Mouse (Mus musculus) heart, embryonic 16.5 days (tissue): ENCODE data around the gene Trak1. TPM values are rescaled to one million over a fixed set of nuclear protein-coding genes. Genes with fewer than 3 reads are reported as not detected.

Source experiments
- ATAC-seq: fragments of 200-750 bp; cut with Nextera tagmentation; replicated peaks from 2 replicates; pipeline ENCODE4 v1.8.0; 2017; ENCODE audit warnings: moderate number of reproducible peaks; ENCODE audit not compliant: insufficient read depth, low FRiP score; ENCODE audit errors: extremely low read depth
- H3K27ac ChIP-seq: fragments of 300-500 bp; sonication (generic); 2 replicates; pipeline ENCODE4 v1.5.1; 2014; ENCODE audit warnings: mild to moderate bottlenecking, low read length, control low read depth, moderate library complexity
- H3K27me3 ChIP-seq: fragments of 300-500 bp; sonication (generic); 2 replicates; pipeline ENCODE4 v1.6.1; 2014; ENCODE audit warnings: low read length, mixed read lengths; ENCODE audit not compliant: control insufficient read depth, insufficient read depth
- H3K36me3 ChIP-seq: fragments of 300-500 bp; sonication (generic); 2 replicates; pipeline ENCODE4 v1.6.1; 2014; ENCODE audit not compliant: control insufficient read depth, insufficient read depth
- H3K4me1 ChIP-seq: fragments of 300-500 bp; sonication (generic); 2 replicates; pipeline ENCODE4 v1.6.1; 2014; ENCODE audit warnings: low read length, mixed read lengths; ENCODE audit not compliant: control insufficient read depth, insufficient read depth
- H3K4me2 ChIP-seq: fragments of 300-500 bp; sonication (generic); 2 replicates; pipeline ENCODE4 v1.6.1; 2014; ENCODE audit warnings: low read depth, mild to moderate bottlenecking, control low read depth, low read length
- H3K4me3 ChIP-seq: fragments of 300-500 bp; sonication (generic); 2 replicates; pipeline ENCODE4 v1.5.1; 2014; ENCODE audit warnings: mild to moderate bottlenecking, control low read depth, low read length
- H3K9ac ChIP-seq: fragments of 300-500 bp; sonication (generic); 2 replicates; pipeline ENCODE4 v1.6.1; 2014; ENCODE audit warnings: low read length, control low read depth
- H3K9me3 ChIP-seq: fragments of 300-500 bp; sonication (generic); replicated peaks from 2 replicates; pipeline ENCODE4 v1.6.1; 2016; ENCODE audit warnings: low read length; ENCODE audit not compliant: control insufficient read depth
- WGBS: fragments of 180-500 bp; shearing (Covaris S2); extraction: QIAGEN DNeasy Blood & Tissue Kit; methylation state at CpG from one replicate; pipeline ENCODE4 v1.1.7; 2014; 5-methylcytosine and 5-hydroxymethylcytosine counted together
- polyA plus RNA-seq: library from polyadenylated mRNA; unstranded; fragments of >200 nt; fragmentation: Nextera tagmentation; extraction: Ambion mirVana; gene quantifications from 2 replicates; pipeline ENCODE4 v1.2.1, GENCODE M21; 2015

Gene Trak1
- polyA plus RNA-seq, 1 experiment from 2014 or later: 42.4 TPM

DNA sequence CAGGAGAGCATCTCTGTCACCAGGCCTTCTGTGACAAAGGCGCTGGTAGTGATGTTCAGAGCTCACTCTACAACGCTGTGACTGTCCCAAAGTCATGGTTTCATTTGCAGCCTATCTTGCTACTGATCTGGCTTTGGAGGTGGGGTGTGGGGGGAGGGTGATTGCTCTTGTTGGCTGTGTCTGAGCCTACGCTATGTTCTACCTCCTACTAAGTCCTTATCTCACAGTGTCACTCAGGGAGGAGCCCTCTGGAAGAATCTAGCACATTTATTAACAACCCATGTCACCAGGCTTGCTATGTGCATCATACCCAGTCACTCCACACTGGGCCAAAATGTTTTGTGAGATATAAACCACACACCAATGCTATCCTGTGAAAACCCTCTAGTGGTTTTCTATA lies 129.1 kb downstream of the Trak1 start:
- H3K27me3 ChIP-seq: no peaks in the 10 kb centered on the region
- no peak overlapping the region for H3K4me2 ChIP-seq
- no peak overlapping the region for H3K9ac ChIP-seq
- no peaks in the 10 kb centered on the region for H3K36me3 ChIP-seq
- WGBS: 60% methylated on average over 3 of the region's 3 CpGs
- peaks cover 49% of the 10 kb centered on the region for H3K4me1 ChIP-seq
- no peak overlapping the region for H3K4me3 ChIP-seq
- no peak overlapping the region; the same call in 1 of the 2 replicates for H3K27ac ChIP-seq
- H3K9me3 ChIP-seq: no peaks in the 10 kb centered on the region
- ATAC-seq: no peak

DNA sequence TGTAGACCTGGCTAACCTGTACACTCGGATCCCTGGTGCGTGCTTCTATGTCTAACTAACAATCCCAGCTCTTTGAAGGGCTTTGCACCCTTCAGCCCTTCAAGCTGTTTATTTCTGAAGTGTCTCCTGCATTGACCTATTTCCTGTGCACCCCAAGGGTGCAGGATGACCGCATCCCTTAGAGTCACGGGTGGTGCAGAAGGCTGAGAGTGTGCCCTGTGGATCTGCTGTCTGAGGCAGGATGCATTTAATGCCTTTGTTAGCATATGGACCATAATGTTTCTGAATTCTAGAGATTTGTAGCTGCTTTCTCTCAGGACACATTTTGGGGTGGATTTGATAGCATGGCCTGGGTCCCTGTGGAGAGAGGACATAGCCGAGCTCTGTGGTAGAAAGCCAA lies 129.6 kb downstream of the Trak1 start:
- Histone ChIP-seq H3K4me2 (no peak overlapping the region), H3K4me1 (peaks cover 47% of the 10 kb centered on the region), H3K36me3 (no peaks in the 10 kb centered on the region), H3K9ac (no peak overlapping the region), H3K9me3 (no peaks in the 10 kb centered on the region), H3K4me3 (no peak overlapping the region), H3K27me3 (no peaks in the 10 kb centered on the region), H3K27ac (no peak overlapping the region; the same call in 1 of the 2 replicates)
- ATAC-seq: no peak
- WGBS: 83% methylated on average over 5 of the region's 5 CpGs

DNA sequence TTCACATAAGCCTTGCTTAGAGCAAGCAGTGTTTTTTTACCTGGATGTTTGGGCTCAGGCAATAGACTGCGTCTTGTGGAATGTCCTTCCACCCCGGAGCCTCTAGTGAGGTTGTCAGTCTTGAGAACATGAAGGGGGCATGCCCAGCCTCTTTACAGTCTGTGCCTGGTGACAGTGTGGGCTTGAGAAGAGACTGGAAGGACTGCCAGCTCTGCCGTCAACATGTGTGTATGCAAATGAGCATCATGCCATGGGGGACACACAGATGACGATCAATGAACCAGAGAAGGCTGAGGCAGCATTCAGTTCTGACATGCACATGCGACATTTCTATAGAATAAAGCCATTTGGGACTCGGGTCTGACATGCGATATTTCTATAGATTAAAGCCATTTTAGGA lies 132.3 kb downstream of the Trak1 start:
- 87% methylated on average over 7 of the region's 7 CpGs for WGBS
- Histone ChIP-seq H3K36me3 (no peaks in the 10 kb centered on the region), H3K9me3 (no peaks in the 10 kb centered on the region), H3K4me3 (no peak overlapping the region), H3K4me2 (no peak overlapping the region), H3K9ac (no peak overlapping the region), H3K27me3 (no peaks in the 10 kb centered on the region), H3K4me1 (peaks cover 45% of the 10 kb centered on the region), H3K27ac (no peak overlapping the region)
- no peak for ATAC-seq

DNA sequence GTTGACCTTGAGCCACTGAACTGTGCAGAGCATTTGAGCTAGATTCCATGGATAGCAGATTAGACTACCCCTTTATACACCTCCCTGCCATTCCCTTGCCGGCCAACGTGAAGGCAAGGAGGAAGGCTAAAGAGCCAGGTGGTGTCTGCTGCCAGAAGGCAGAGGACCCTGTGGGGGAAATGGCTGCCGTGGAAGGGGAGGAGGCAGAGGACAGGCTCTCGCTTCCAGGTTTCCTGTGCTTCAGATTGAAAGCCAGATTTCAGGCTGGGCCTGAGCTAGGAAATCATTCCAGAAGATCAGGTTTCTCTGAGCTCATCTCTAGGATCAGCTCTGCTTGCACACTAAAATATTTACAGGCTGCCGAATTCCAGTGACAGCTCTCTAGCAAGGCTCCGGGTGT lies 133.1 kb downstream of the Trak1 start:
- H3K4me1 ChIP-seq: peaks cover 53% of the 10 kb centered on the region
- no peaks in the 10 kb centered on the region for H3K36me3 ChIP-seq
- no peak for ATAC-seq
- 0 out of 2 replicates have a peak overlapping the region, but pooled peaks have one; percentile 17 for H3K9ac ChIP-seq
- H3K27ac ChIP-seq: peak overlapping the region; percentile 66
- H3K9me3 ChIP-seq: no peaks in the 10 kb centered on the region
- WGBS: 27% methylated on average over 6 of the region's 6 CpGs
- H3K27me3 ChIP-seq: no peaks in the 10 kb centered on the region
- no peak overlapping the region for H3K4me3 ChIP-seq
- H3K4me2 ChIP-seq: no peak overlapping the region

DNA sequence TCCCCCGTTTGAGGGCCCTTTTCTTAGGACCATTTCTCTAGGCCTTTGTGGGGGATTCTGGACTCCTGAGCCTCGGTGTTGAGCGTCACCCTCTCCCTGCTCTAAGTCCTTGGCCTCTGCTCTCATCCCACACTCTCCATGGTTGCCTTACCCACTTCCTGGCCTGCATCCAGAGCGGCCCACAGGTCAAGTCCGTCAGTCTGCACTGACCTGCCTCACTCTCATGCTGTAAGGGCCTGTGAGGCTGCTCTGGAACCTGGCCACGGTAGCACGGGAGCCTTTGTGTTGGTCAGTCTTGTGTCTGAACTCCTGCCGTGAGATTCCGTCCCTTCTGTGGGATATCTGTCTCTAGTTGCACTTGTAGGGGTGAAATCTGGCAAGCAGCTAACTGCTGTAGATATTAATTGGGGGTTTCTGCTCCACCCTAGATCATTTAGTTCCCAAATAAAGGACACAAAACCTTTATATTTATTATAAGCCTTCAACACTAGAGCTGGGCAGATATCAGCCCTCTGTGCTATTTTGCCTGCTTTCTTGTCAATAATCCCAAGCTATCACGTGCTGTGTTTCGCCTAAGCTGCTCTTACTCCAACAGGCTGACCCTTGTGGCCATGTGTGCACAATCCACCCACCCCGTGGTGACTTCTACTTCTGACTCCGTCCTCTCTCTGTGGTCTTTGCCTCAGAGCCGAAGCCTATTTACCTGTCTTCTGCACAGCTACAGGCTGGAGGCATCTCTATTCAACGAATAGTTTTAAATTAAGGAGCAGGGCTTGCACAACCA lies 136.6 kb downstream of the Trak1 start:
- peaks cover 49% of the 10 kb centered on the region for H3K4me1 ChIP-seq
- H3K27ac ChIP-seq: peak overlapping the region; percentile 44; the same call in 1 of the 2 replicates
- ATAC-seq: no peak
- no peaks in the 10 kb centered on the region for H3K9me3 ChIP-seq
- no peak overlapping the region for H3K4me3 ChIP-seq
- WGBS: 70% methylated on average over 15 of the region's 15 CpGs
- 0 out of 2 replicates have a peak overlapping the region, but pooled peaks have one; percentile 4 for H3K9ac ChIP-seq
- no peaks in the 10 kb centered on the region for H3K36me3 ChIP-seq
- no peaks in the 10 kb centered on the region for H3K27me3 ChIP-seq
- H3K4me2 ChIP-seq: no peak overlapping the region

DNA sequence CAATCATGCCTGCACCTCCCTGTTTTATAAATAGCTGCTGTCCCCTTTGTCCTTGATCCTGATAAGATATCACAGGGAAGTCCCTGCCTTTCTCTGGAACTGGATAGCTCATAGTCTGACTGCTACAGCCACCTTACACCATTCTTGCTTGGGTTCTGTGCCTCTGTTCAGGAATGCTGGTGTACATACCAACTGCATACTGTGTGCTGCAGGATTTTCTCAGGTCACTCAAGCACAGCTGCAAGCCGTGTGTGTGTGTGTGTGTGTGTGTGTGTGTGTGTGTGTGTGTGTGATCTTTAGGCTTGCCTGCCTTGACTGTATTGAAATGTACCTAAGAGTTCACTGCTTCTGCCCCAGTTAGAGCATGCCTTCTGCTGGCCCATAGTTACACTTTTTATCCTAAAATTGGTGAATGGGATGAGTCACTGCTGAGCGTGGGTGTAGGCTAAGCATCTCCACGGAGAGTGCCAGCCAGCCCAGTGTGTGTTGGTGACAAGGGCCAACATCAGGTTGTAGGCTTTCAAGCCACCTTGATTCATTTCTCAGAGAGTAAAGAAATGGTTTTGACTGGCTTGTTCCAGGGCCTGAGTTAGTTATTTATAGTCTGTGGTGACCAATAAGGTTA lies 138.1 kb downstream of the Trak1 start:
- Histone ChIP-seq H3K4me1 (peaks cover 39% of the 10 kb centered on the region), H3K9me3 (no peaks in the 10 kb centered on the region), H3K4me3 (no peak overlapping the region), H3K27me3 (no peaks in the 10 kb centered on the region), H3K36me3 (no peaks in the 10 kb centered on the region), H3K9ac (no peak overlapping the region), H3K27ac (peak overlapping the region; percentile 74), H3K4me2 (no peak overlapping the region)
- WGBS: 37% methylated on average over 3 of the region's 3 CpGs
- ATAC-seq: peak; percentile 64

DNA sequence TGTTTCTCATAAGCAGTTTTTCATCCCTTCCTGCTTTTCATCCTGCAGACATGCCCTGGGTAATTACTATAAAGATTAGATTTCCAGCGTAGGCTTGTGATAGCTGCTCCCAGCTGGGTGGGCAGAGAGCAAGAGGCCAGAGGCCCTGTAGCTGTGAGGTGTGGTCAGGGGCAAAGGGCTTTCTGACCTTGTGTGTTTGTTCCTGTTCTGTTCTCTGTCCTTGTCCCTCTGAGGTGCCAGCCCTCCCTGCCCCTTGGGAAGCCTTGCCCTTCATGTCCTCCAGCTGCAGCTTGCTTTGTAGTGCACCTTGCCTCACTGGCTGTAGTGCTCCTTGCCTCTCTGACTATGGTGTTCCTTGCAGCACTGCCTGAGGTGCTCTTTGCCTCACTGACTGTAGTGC lies 139.2 kb downstream of the Trak1 start:
- Histone ChIP-seq H3K4me1 (peaks cover 36% of the 10 kb centered on the region), H3K36me3 (0 out of 2 replicates have a peak, but pooled peaks cover 2% of the 10 kb centered on the region), H3K27me3 (no peaks in the 10 kb centered on the region), H3K9ac (peak overlapping the region; percentile 5; the same call in 1 of the 2 replicates), H3K27ac (peak overlapping the region; percentile 74; the same call in 1 of the 2 replicates), H3K4me2 (no peak overlapping the region), H3K4me3 (no peak overlapping the region), H3K9me3 (no peaks in the 10 kb centered on the region)
- WGBS: 35% methylated on average over 1 of the region's 1 CpGs
- ATAC-seq: no peak

DNA sequence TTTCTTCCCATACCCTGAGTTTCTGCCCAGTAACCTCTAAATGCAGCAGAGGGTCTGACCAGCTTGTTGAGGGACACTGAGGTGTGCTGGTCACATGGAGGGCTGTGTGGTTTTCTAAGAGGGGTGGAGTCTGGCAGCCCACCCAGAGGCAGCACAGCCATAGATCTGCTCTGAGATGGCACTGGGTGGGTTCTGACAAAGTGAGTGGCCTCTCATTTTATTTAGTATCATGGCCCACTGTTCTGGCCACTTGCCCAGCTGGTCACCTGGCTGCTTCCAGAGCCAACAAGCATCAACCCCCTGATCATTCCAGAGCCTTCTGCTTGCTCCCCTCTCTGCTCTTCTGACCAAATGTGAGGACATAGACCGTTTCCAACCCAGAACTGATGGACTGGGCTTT lies 144.8 kb downstream of the Trak1 start:
- H3K36me3 ChIP-seq: peaks cover 40% of the 10 kb centered on the region
- H3K4me1 ChIP-seq: peaks cover 8% of the 10 kb centered on the region
- no peaks in the 10 kb centered on the region for H3K27me3 ChIP-seq
- no peak overlapping the region for H3K9ac ChIP-seq
- H3K27ac ChIP-seq: no peak overlapping the region
- H3K4me2 ChIP-seq: no peak overlapping the region
- 96% methylated on average over 1 of the region's 1 CpGs for WGBS
- no peaks in the 10 kb centered on the region for H3K9me3 ChIP-seq
- no peak for ATAC-seq
- no peak overlapping the region for H3K4me3 ChIP-seq

DNA sequence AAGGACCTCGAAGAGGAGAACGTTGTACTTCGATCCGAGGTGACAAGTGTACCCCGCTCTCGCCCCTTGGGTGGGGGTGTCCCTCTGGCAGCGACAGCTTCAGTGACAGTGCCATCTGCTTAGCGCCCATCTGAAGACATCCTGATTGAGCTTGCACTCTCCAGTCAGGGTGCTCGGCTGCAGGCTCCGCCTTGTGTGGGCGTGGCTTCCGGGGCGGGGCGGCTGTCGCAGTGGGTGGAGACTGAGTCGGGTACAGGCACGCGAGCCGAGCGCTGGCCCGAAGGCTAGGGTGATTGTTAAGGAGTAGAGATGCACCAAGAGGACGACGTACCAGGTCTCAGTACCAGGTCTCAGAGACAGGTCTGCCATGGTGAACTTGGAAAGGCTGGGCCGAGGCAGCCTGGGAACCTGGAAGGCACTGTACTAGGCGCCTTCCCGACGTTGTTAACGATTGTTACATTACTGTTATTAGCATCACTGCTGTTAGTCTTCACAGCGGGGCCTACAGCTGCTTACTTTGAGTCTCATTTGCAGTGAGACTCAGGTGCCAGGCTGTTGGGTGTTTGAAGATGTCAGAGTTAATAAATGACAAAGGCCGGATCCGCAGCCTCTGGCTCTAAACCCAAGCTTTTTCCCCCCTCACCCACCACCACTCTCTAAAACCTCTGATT lies 146.5 kb downstream of the Trak1 start:
- Histone ChIP-seq H3K9me3 (no peaks in the 10 kb centered on the region), H3K36me3 (peaks cover 52% of the 10 kb centered on the region), H3K27me3 (no peaks in the 10 kb centered on the region), H3K4me3 (no peak overlapping the region), H3K27ac (no peak overlapping the region), H3K9ac (no peak overlapping the region), H3K4me2 (no peak overlapping the region), H3K4me1 (peaks cover 5% of the 10 kb centered on the region; the same call in 1 of the 2 replicates)
- no peak for ATAC-seq
- 76% methylated on average over 31 of the region's 31 CpGs for WGBS
